Mouse (Mus musculus) heart, postnatal 0 days (tissue): Measurements from ENCODE around the gene Ring1.

Experiments
- CTCF ChIP-seq: IDR thresholded peaks from 2 replicates; pipeline ENCODE4 v1.5.1; 2016; ENCODE audit warnings: antibody characterized with exemption, control low read depth, low read depth
- EP300 ChIP-seq: IDR thresholded peaks from 2 replicates; pipeline ENCODE4 v1.6.1; 2016; ENCODE audit warnings: antibody characterized with exemption, low read depth

- TF ChIP-seq CTCF, result no peak
- no peak for TF ChIP-seq EP300
Measured at GRCm38 (mm10) chr17:33979512-33980050, 44.9 kb downstream of the Ring1 start.
